Mouse (Mus musculus) adrenal gland, postnatal 36 days (tissue): ENCODE measurements at regions not wholly inside any gene's neighbourhood (a gene's known extent, or its start where the extent isn't known, plus 50 kb on each side); places are given as distances from the start of the nearest gene placed in this dataset.
"Not testable (repeated sequence)": the region's sequence is repeated elsewhere in the genome, so short reads cannot be mapped to it uniquely, and the experiment has no call there.

Experiments used
- DNase-seq, 2 experiments: peaks; one replicate each; pipeline ENCODE4 v3.0.0; 2021; ENCODE audit warnings: mixed read lengths in 1 of 2

- DNase-seq, result no peak
These were observed 170.0 kb upstream of the Ngly1 start for GRCm38 (mm10) chr14:16079096-16079495.

- DNase-seq, result not testable (repeated sequence)
These were observed 161.8 kb upstream of the Ngly1 start for GRCm38 (mm10) chr14:16087231-16087630.

DNA sequence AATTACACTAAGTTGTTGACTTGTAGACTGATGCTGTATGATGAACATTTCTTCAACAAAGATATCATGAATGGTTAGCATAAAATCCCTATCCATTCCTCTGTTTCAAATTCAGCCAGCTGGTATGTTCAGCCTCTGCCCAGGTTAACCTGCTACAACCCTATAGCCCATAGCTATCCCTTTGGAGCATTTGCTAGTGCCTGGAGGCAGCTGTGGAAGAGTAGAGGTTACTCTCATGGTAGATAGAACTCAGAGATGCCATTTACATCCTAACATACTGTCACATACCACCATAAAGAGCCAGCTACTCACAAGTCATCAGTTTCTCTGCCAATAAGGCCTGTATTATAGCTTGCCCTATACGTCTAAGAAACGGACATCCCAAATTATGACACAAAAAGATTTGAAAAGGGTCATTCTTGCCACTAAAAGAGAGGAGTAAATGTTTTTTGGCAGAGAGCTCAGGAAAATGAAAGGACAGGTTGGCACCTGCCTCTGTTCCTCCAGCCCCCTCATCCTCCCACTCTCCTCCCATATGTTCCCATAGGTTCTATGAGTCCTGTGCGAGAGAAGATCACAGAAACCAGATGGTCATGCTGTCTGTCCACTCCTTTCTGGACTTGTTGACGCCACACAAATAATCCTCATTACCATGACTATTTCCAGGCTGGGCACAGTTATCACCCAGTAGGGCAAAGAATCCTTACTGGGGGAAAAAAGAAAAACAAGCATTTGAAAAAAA is 156.5 kb upstream of the Ngly1 start:
- no peak for DNase-seq

- no peak for DNase-seq
These were observed 156.0 kb upstream of the Ngly1 start for GRCm38 (mm10) chr14:16093133-16093505.

GRCm38 (mm10) chr14:16109414-16109813 is 139.7 kb upstream of the Ngly1 start:
- DNase-seq, result no peak

GRCm38 (mm10) chr14:16132672-16133071 is 116.4 kb upstream of the Ngly1 start:
- DNase-seq, result no peak

- no peak for DNase-seq
These were observed 115.7 kb upstream of the Ngly1 start for GRCm38 (mm10) chr14:16133410-16133809.

- DNase-seq, result no peak
These were observed 112.9 kb upstream of the Ngly1 start for GRCm38 (mm10) chr14:16136187-16136586.

DNA sequence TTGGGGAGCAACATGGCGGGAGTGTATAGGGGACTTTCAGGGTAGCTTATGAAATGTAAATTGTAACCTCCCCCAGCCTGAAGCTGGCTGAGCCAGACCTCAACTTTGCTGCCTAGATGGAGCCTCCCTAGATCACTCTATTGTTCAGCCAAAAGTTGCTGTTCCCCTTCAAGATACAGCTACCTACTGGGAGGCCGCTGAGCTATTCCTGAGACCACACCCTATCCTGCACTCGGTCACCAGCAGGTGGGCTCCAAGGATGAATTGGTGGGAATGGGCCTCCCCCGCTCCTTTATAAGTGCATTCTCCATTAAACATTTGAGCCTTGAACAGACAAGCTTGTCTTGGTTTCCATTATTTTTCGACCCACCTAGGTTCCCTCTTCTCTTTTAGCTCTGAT is 104.8 kb upstream of the Ngly1 start:
- no peak for DNase-seq

DNA sequence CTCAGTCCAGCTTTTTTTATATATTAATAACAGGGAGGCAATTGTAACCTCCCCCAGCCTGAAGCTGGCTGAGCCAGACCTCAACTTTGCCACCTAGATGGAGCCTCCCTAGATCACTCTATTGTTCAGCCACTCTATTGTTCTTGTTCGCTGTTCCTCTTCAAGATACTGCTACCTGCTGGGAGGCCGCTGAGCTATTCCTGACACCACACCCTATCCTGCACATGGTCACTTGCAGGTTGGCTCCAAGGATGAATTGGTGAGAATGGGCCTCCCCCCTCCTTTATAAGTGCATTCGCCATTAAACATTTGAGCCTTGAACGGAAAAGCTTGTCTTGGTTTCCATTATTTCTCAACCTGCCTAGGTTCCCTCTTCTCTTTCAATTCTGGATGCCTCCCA is 102.3 kb upstream of the Ngly1 start:
- no peak for DNase-seq

- DNase-seq, result no peak
These were observed 97.3 kb upstream of the Ngly1 start for GRCm38 (mm10) chr14:16151815-16152214.

- no peak for DNase-seq
These were observed 96.4 kb upstream of the Ngly1 start for GRCm38 (mm10) chr14:16152702-16153101.

- no peak for DNase-seq
These were observed 94.0 kb upstream of the Ngly1 start for GRCm38 (mm10) chr14:16155106-16155505.

DNA sequence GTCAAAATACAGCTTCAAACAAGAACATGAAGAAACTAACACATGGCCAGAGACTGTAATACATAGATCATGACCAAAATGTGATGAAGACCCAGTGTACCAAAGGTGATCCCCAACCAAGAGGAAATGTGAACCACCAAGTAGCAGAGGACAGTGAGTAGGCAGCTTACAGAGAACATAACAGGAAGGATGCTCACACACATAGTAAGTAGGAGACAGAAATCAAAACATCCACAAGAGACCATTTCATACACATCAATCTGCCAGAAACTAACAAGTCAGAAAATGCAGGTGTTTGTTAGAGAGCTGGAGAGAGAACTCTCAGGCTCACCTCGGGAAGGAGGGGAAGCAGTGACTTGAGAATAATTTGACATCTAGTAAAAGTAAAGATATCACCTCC is 78.9 kb upstream of the Ngly1 start:
- DNase-seq, result no peak

- DNase-seq, result no peak
These were observed 76.8 kb upstream of the Ngly1 start for GRCm38 (mm10) chr14:16172261-16172660.

DNA sequence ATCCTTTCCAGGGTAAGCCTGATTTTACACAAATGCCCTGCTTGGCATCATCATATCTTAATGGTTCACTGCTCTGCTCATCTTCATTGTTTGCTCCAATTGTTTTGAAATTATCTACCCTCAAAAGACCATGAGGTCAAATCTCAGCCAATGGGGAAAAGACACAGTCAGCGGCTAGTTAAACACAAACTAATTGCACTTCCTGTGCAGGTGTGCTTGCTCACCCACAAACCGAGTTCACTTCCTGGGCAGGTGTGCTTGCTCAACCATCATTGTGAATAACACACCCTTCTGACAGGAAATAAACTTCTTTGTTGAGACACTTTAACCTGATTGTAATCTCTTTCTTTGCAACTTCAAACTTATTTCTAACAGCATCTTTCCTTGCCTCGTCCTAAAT is 75.8 kb upstream of the Ngly1 start:
- no peak for DNase-seq

- no peak for DNase-seq
These were observed 70.9 kb upstream of the Ngly1 start for GRCm38 (mm10) chr14:16178227-16178626.

DNA sequence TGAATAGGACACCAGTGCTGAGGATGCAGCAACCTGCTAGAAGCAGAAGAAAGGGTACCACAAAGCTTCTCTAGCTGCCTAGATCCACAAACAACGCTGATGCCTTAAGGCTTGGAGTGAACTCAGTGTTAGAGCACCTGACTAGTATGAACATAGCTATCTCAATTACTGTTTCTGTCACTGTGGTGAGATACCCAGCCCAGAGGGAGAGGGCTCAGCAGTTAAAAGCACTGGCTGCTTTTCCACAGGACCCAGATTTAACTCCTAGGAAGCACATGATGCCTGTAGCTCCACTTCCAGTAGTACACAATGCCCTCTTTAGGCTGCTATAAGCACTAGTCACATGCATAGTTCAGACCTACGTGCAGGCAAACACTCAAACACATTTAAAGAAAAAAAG is 67.3 kb upstream of the Ngly1 start:
- DNase-seq, result no peak

GRCm38 (mm10) chr14:16185246-16185645 is 63.8 kb upstream of the Ngly1 start:
- no peak for DNase-seq
